Mouse (Mus musculus): Measurements from ENCODE around the gene Slc7a1.

Gene Slc7a1

GRCm38 (mm10) chr5:148367816-148368215 lies 31.9 kb downstream of the Slc7a1 start:
- DNase-seq (ENCODE audit: low read depth, low spot score) = no peak

GRCm38 (mm10) chr5:148366455-148366854 lies 33.2 kb downstream of the Slc7a1 start:
- no peak for DNase-seq (ENCODE audit: low read depth, low spot score)

GRCm38 (mm10) chr5:148363441-148364113 lies 36.1 kb downstream of the Slc7a1 start:
- no peak for DNase-seq (ENCODE audit: low read depth, low spot score)

GRCm38 (mm10) chr5:148362296-148362695 lies 37.4 kb downstream of the Slc7a1 start:
- no peak for DNase-seq (ENCODE audit: low read depth, low spot score)

GRCm38 (mm10) chr5:148361759-148362010 lies 38.0 kb downstream of the Slc7a1 start:
- no peak for DNase-seq (ENCODE audit: low read depth, low spot score)

GRCm38 (mm10) chr5:148360922-148361758 lies 38.6 kb downstream of the Slc7a1 start:
- DNase-seq (ENCODE audit: low read depth, low spot score) = peak; percentile 71

- no peak for DNase-seq (ENCODE audit: low read depth, low spot score)
Observed at GRCm38 (mm10) chr5:148359131-148359530, 40.6 kb downstream of the Slc7a1 start.

- no peak for DNase-seq (ENCODE audit: low read depth, low spot score)
Observed at GRCm38 (mm10) chr5:148357168-148357567, 42.5 kb downstream of the Slc7a1 start.

- no peak for DNase-seq (ENCODE audit: low read depth, low spot score)
Observed at GRCm38 (mm10) chr5:148355822-148356221, 43.9 kb downstream of the Slc7a1 start.

- DNase-seq (ENCODE audit: low read depth, low spot score) = no peak
Observed at GRCm38 (mm10) chr5:148354536-148354935, 45.2 kb downstream of the Slc7a1 start.

GRCm38 (mm10) chr5:148353429-148353828 lies 46.3 kb downstream of the Slc7a1 start:
- DNase-seq (ENCODE audit: low read depth, low spot score) = no peak

- DNase-seq (ENCODE audit: low read depth, low spot score) = no peak
Observed at GRCm38 (mm10) chr5:148349327-148350011, 50.2 kb downstream of the Slc7a1 start.

GRCm38 (mm10) chr5:148348153-148348552 lies 51.6 kb downstream of the Slc7a1 start:
- no peak for DNase-seq (ENCODE audit: low read depth, low spot score)

- peak; percentile 47 for DNase-seq (ENCODE audit: low read depth, low spot score)
Observed at GRCm38 (mm10) chr5:148346543-148346942, 53.2 kb downstream of the Slc7a1 start.

- DNase-seq (ENCODE audit: low read depth, low spot score) = no peak
Observed at GRCm38 (mm10) chr5:148344374-148344773, 55.3 kb downstream of the Slc7a1 start.

- no peak for DNase-seq (ENCODE audit: low read depth, low spot score)
Observed at GRCm38 (mm10) chr5:148342061-148342741, 57.5 kb downstream of the Slc7a1 start.

GRCm38 (mm10) chr5:148339126-148339525 lies 60.6 kb downstream of the Slc7a1 start:
- no peak for DNase-seq (ENCODE audit: low read depth, low spot score)

- peak; percentile 59 for DNase-seq (ENCODE audit: low read depth, low spot score)
Observed at GRCm38 (mm10) chr5:148332622-148332974, 67.1 kb downstream of the Slc7a1 start.

- DNase-seq (ENCODE audit: low read depth, low spot score) = no peak
Observed at GRCm38 (mm10) chr5:148331926-148332621, 67.6 kb downstream of the Slc7a1 start.

GRCm38 (mm10) chr5:148331229-148331776 lies 68.4 kb downstream of the Slc7a1 start:
- no peak for DNase-seq (ENCODE audit: low read depth, low spot score)

- peak; percentile 37 for DNase-seq (ENCODE audit: low read depth, low spot score)
Observed at GRCm38 (mm10) chr5:148328982-148329381, 70.7 kb downstream of the Slc7a1 start.

Measured in A20 (cell line).